Mouse (Mus musculus) thymus, postnatal 25 days (tissue): Measurements from ENCODE around the gene Srgap2.

Source experiments
- DNase-seq: peaks from one replicate; pipeline ENCODE4 v3.0.0; 2022

Srgap2 gene

DNA sequence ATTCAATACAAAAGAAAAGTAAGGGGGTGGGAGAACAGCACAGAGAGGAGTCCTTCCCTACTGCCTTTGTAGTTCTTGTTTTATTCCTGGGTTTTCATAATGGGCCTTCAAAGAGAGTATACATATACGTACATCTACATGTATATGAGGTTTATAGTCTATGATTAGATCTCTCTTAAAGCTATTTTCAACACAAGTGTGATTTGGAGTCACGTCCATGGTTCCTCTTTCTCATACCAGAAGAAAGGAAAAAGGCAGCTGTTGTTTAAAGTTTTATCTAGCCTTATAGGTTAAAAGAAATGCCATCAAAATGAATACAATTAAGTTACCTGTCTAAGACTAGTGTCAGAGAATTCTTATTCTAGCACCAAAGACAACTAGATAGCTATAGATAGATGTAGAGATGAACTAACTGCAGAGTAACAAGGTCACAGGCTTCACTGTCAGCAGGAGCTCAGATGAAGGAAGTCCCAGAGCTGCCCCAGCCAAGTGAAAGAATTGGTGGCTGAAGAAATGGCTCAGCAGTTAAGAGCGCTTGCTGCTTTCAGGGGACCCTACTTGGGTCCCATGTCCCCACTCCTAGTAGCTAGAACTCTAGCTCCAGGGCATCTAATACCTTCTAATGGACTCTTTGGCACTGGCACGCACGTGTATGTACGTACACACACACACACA lies 63.1 kb downstream of the Srgap2 start:
- no peak for DNase-seq

DNA sequence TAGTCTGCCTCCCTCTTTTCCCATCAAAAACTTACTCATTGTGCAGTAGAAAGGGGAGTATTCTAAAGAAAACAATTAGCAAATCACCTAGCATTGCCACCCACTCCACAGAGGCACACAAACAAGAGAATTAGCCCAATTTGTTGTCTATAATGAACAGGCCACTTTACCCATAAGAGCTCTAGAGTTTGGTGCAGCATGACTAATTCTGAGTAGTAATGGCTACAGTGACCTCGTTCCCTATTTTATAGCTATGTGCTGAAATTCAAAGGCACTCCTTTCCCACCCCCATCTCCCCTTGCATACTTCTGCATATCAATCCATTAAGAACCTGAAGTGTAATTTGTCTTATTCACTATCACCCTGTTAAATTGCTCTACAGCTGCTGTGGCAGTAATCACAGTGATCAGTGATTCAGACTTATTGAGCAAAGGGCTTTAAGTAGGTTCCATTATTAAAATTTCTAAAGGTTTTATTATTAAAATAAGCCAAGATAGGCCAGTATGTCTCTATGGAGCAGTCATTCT lies 64.5 kb downstream of the Srgap2 start:
- no peak for DNase-seq

DNA sequence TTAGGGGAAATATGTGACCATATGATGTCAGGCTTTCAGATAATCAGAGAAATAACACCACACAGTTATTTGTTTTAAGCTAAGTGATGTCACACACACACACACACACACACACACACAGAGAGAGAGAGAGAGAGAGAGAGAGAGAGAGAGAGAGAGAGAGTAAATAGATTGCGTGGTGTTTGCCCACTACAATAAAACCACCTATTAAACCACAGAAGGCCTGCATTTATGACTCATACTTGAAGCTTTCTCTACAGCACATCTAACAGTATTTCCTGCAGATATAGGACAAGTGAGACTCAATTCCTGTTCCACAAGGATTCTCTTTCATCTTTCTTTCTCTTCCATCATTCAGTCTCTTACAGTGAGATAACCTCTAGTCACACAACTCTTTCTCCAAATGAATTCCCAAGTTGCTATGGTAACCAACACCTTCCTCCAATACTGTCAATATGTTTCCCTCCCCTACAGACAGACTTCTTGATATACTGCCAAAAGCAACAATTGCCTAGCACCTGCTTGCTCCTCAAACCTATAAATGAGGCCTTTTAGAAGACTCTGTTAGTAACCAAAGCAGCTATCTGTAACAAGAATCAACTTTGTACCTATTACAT lies 66.1 kb downstream of the Srgap2 start:
- DNase-seq, result no peak

GRCm38 (mm10) chr1:131455355-131455890 lies 71.7 kb downstream of the Srgap2 start:
- DNase-seq, result no peak

- no peak for DNase-seq
These were observed 72.8 kb downstream of the Srgap2 start for GRCm38 (mm10) chr1:131454386-131454785.

DNA sequence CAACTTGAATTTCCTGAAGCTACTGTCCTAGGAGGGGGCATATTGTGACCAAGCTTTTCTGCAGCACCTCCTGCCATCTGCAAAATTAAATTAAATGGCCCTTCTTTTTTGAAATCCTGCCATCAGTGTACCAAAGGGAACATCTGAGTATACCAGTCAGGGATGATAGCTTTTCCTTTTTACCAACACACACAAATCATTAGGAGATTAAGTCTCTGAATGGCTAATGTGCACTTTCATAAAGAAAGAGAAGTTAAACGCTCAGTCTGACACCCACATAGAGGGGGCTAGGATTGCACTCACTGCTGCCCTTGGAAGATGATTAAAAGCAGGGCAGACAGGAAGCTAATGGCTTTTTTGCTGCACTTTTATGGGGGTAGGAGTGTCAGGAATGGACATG lies 73.8 kb downstream of the Srgap2 start:
- DNase-seq, result no peak

DNA sequence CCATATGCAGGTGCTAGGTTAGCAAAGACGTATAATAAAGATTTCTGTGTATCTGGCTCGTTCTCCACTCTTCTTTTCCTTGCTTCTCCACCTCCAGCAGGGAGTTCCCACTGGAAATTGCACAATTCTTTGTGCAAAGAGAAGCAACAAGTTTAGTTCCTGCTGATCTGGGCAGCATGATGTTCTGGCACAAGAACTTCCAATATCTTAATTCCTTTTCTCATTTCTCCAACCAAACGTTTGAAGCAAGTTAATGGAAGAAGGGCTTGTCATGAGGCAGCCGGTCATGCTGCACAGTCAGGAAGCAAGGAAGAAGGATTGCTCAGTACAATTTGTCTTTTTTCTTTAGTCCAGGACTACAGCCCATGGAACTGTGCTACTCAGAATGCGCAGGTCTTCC lies 78.8 kb downstream of the Srgap2 start:
- DNase-seq, result no peak

DNA sequence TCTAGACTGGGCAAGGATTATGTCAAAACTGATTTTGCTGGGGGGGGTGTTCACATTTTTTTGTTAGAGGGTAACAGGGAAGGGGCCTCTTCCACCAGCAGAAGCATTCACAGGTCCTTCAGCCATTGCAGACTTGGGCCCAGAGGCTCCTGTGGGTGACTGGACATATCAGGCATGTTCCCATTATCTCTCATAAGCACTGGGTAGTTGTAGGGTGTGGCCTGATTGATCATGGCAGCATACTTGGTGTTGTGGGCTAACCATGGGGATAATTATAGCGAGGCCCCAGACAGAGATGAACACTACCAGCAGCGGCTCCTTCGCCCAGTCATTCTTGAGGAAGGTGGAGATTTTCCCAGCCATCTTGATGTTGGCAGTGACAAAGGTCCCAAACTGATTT lies 79.8 kb downstream of the Srgap2 start:
- no peak for DNase-seq

DNA sequence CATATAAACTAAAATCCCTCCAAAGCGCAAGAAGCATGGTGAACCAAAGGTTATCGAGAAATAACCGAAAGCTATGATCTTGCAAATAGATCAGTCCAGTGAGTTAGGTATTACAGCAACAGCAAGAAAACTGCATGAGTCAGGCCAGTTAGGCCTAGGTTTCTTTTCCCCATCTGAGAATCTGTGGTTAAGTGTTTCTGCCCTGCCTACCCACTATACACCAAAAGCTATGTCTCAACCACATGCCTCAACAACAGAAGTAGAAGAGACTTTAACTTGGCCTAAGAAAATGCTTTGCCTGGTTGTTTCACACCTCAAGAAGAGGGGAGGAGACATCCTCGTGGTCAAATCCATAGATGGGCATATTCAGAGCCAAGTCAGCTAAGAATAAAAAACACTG lies 80.6 kb downstream of the Srgap2 start:
- DNase-seq, result no peak

DNA sequence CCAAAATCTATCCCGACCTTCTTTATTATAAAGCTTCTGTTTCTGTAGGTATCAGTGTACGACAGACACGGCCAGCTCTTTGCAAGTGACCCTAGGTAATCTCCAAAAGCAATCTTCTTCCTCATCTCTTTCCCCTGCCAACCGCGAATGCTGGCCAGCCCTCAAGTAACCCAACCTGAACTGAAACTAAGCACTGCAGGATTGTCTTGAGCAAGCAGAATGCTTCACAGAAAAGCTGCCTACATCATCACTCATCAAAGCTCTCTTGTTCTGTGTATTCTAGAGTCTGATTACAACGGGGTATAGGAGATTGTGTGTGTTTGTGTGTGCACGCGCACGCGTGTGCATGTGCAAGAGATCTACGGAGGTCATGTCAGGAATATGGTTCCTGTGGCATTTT lies 88.6 kb downstream of the Srgap2 start:
- no peak for DNase-seq

- DNase-seq, result no peak
These were observed 89.2 kb downstream of the Srgap2 start for GRCm38 (mm10) chr1:131437975-131438374.

- DNase-seq, result no peak
These were observed 90.5 kb downstream of the Srgap2 start for GRCm38 (mm10) chr1:131436609-131437008.

DNA sequence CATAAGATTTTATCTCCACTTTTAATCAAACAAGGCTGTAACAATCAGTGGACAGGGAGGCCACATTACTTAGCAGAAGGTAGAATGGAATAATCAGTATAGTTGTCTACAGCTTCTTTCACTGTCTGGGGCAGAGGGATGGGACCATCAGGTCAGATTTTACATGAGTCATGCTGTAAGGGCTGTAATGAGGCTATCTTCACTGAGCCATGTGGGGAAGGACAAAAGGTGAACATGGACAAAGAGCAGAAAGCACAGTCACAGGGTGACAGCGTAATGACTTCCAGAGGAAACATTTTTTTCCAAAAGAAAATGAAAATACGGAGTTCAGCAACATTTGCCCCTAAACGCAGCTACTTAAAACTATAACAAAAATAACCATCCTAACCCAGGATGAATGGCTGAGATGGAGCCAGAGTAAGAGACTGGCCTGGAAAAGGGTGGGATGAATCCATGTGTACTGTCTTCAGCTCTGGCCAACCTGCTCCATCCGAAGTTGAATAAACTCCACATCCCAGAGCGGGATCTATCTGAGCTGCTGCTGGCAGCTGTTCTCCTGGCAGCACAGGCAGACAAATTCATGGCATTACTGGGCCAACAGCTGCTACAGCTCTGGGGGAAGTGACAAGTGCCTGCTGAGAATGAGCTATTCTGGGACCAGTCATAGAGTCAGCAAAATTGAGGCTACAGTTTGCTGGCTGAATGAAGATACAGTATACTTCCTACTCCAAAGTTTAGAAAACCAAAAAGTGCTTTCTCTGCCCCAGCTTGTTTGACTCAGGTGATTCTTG lies 95.5 kb downstream of the Srgap2 start:
- peak; percentile 18 for DNase-seq

DNA sequence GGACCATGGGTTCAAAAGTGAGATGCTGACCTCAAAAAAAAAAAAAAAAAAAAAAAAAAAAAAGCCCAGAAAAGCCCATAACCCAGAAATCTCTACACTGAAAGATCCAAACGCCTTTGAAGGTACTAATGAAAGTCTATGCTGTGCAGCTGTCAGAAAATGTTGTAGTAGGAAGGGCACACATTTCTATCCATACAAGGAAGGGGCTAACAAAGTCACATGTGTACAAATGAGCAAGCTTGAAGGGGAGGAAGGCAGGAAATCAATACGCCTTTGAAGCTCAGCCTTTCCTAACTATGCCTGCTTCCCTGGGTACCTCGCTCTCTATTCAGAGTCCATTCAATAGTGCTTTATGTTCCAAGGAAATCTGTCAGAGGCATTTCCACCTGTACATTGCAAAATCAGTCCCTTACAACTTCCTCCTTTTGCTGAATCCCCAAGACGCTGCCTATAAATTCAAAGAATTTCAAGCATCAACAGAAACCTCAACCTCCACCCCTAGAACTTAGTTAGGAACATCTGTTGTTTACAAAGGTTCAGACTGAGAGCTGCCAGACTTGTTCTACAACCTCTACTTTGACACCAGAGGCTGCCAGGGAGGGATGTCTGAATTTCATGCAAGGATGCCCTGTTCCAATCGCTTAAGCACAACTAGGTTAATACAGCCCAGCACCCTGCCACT lies 99.9 kb downstream of the Srgap2 start:
- DNase-seq, result peak; percentile 48

- no peak for DNase-seq
These were observed 104.1 kb downstream of the Srgap2 start for GRCm38 (mm10) chr1:131423061-131423460.

DNA sequence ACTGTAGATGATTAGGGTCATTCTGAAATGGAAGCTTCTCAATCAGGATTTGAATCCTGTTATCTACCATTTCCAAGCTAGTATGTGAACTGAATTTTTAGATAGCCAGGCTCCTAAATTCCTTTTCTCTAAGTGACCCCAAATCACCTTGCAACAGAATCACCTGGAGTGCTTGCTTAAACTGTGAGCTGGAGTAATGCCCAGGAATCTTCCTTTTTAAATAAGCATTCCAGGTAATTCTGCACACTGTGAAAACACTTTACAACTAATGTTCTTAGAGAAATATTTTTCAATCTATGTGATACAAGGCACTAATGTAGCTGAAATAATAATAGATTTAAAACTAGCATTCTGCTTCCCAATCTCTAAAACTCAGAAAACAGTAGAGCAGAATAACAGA lies 106.0 kb downstream of the Srgap2 start:
- DNase-seq, result no peak

DNA sequence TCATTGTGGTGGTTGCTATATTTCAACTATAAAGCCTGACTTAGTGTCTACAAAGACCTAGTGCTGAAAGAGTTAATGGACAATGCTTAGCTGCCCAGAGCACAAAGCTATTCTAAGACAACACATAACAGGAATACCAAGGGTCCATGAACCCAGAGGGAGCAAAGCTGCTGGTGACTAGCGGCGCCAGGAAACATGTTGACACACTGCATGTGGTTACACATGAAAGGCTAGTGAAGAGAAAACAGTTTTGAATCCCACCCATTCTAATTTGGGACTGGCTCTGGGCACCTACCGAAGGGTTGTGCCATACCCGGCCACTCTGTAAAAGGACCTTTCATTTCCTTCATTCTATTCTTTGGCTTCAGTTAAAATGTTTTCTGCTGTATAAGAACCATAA lies 106.5 kb downstream of the Srgap2 start:
- DNase-seq, result no peak

DNA sequence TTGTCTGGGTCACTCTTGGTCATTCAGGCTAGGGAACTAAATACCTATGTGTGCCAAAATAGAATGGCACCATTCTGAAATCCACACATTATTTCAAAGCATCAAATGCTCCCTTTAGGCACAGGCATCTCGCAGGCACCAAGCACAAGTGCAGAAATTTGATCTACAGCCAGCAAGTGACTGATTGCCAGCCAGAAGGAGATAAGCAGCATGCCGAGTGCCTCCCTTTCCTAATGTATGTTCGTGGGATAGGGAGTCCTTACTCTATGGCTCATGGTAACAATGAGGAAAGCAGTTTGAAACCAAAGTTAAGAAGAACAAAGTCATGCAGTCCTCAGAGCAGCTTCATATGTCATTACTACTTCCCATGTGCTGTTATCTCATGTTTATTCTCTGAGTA lies 107.8 kb downstream of the Srgap2 start:
- no peak for DNase-seq

DNA sequence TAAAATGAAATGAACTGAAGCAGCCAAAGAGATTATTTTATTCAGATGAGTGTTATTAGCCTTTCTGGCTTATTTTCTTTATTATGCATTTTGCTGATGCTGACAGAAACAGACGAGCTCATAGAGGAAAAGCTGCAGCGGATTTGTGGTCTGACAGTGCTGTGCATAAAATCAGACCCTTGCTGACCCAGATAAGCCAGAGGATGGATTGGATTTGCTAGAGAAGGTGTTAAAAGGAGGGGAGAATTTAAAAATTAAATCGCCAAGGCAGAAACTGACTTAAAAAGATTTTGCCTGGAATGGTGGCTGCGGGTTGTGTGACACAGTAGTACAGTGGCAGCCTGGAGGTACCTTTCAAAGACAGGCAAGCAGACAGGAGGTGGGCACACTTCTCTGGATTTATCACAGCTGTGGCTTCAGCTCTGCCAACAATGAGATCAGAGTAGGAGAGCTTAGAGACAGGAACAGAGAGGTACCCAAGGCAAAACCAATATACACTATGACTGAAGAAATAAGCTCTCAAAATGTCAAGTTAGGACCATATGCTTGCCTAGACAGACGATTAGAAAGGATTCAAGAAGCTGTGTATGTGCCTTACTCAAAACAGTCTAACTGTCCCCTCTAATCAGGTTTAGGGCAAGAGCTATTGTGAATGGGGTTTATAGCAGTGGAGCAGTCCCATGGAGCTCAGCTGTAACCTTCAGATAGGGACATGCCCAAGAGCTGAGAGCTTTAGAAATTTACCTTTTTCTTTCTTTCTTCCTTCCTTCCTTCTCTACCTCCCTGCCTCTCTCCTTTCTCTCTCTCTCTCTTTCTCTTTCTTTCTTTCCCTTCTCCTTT lies 109.1 kb downstream of the Srgap2 start:
- no peak for DNase-seq

- DNase-seq, result no peak
These were observed 109.9 kb downstream of the Srgap2 start for GRCm38 (mm10) chr1:131417059-131417750.

GRCm38 (mm10) chr1:131403567-131403966 lies 123.6 kb downstream of the Srgap2 start:
- DNase-seq, result no peak
